ENCODE assay signal across 8 mouse cellular contexts in genomic region chr2:69788974-69789373, GRCm38 (mm10). TPM values are rescaled to one million over a fixed set of nuclear protein-coding genes. Genes with fewer than 3 reads are reported as not detected.
DNase-seq lines count a peak whose midpoint lies in the region; ATAC-seq and TF ChIP-seq lines count a peak whose summit lies in the region.

No protein-coding gene starts in this region.

- no peak for DNase-seq in kidney, adult 2 months
- no peak for DNase-seq in kidney, postnatal 10 days
- DNase-seq in Patski (ENCODE audit: low read depth, low spot score) = no peak
- DNase-seq in hindbrain, embryonic 11.5 days (ENCODE audit: low spot score) = no peak
- no peak for DNase-seq in midbrain, embryonic 11.5 days (ENCODE audit: low spot score, missing footprints)
- DNase-seq in urinary bladder, adult 18-20 months (ENCODE audit: low spot score in 2 of 2) = no peak
- DNase-seq in gastrocnemius, postnatal 10 days = no peak
- DNase-seq in cerebellum, adult 9-11 months = no peak

- CTCF ChIA-PET in Patski (lab: Charles Lee) = interaction anchor here (0.9 to 3.1 kb wide), 3 partner anchors 9 to 12 kb away, joined by 3 to 16 read pairs (median 3); no protein-coding TSS in a partner anchor

- H3K4me2 ChIP-seq in hindbrain, embryonic 11.5 days (replicated peaks; ENCODE audit: low read depth, low read length) = peak overlapping the region; percentile 71
- peak overlapping the region; percentile 87 for H3K4me2 ChIP-seq in midbrain, embryonic 11.5 days

- peak overlapping the region; percentile 41; the same call in 1 of the 2 replicates for H3K27ac ChIP-seq in kidney, adult 2 months (ENCODE audit: insufficient read depth, low read depth, low read length)
- H3K27ac ChIP-seq in hindbrain, embryonic 11.5 days (ENCODE audit: low read depth, low read length) = no peak overlapping the region
- peak overlapping the region; percentile 35; the same call in 1 of the 2 replicates for H3K27ac ChIP-seq in midbrain, embryonic 11.5 days (ENCODE audit: low read depth, low read length)

- H3K4me1 ChIP-seq in kidney, adult 2 months (ENCODE audit: control insufficient read depth, insufficient read depth, low read length) = peaks cover 2% of the 10 kb centered on the region; the same call in 1 of the 2 replicates
- H3K4me1 ChIP-seq in hindbrain, embryonic 11.5 days (replicated peaks; ENCODE audit: control insufficient read depth, insufficient read depth, low read length) = no peaks in the 10 kb centered on the region
- H3K4me1 ChIP-seq in midbrain, embryonic 11.5 days (ENCODE audit: control insufficient read depth, insufficient read depth, low read length) = no peaks in the 10 kb centered on the region

- TF ChIP-seq POLR2A in kidney, adult 2 months (IDR thresholded peaks at IDR 0.05; ENCODE audit: low read depth, low read length) = no peak

- no peak for TF ChIP-seq CTCF in kidney, adult 2 months (conservative IDR thresholded peaks at IDR 0.05; ENCODE audit: insufficient read depth, insufficient read length, low read depth, low read length)
- TF ChIP-seq CTCF in Patski (IDR thresholded peaks at IDR 0.05) = no peak

- H3K27me3 ChIP-seq in kidney, adult 2 months (replicated peaks; ENCODE audit: control insufficient read depth, insufficient read depth, low read length) = no peaks in the 10 kb centered on the region
- H3K27me3 ChIP-seq in Patski = no peaks in the 10 kb centered on the region
- no peaks in the 10 kb centered on the region for H3K27me3 ChIP-seq in hindbrain, embryonic 11.5 days (ENCODE audit: control insufficient read depth, insufficient read depth, low read length)
- no peaks in the 10 kb centered on the region for H3K27me3 ChIP-seq in midbrain, embryonic 11.5 days (ENCODE audit: control insufficient read depth, insufficient read depth, low read length)

- H3K36me3 ChIP-seq in kidney, adult 2 months (ENCODE audit: control insufficient read depth, insufficient read depth, low read length) = peaks cover 3% of the 10 kb centered on the region
- H3K36me3 ChIP-seq in hindbrain, embryonic 11.5 days (ENCODE audit: control insufficient read depth, insufficient read depth, low read length) = 0 out of 2 replicates have a peak, but pooled peaks cover 3% of the 10 kb centered on the region
- H3K36me3 ChIP-seq in midbrain, embryonic 11.5 days (ENCODE audit: control insufficient read depth, insufficient read depth, low read length) = 0 out of 2 replicates have a peak, but pooled peaks cover 2% of the 10 kb centered on the region

- H3K4me3 ChIP-seq in kidney, adult 2 months (ENCODE audit: insufficient read depth, low read depth, low read length) = peak overlapping the region; percentile 87
- peak overlapping the region; percentile 67 for H3K4me3 ChIP-seq in hindbrain, embryonic 11.5 days (ENCODE audit: low read depth, low read length)
- peak overlapping the region; percentile 54 for H3K4me3 ChIP-seq in midbrain, embryonic 11.5 days (ENCODE audit: low read depth, low read length)

- H3K9ac ChIP-seq in hindbrain, embryonic 11.5 days (ENCODE audit: low read depth, low read length) = peak overlapping the region; percentile 78
- H3K9ac ChIP-seq in midbrain, embryonic 11.5 days (ENCODE audit: low read length) = peak overlapping the region; percentile 66

- POLR2A ChIA-PET in Patski (lab: Charles Lee) = interaction anchor here (1.5 kb wide), 1 partner anchor 35 kb away, joined by 3 read pairs; no protein-coding TSS in a partner anchor

- WGBS in kidney, adult 2 months = 17% methylated on average over 9 of the region's 9 CpGs
- WGBS in hindbrain, embryonic 11.5 days = 35% methylated on average over 9 of the region's 9 CpGs
- 32% methylated on average over 9 of the region's 9 CpGs for WGBS in midbrain, embryonic 11.5 days

- no peaks in the 10 kb centered on the region for H3K9me3 ChIP-seq in hindbrain, embryonic 11.5 days (ENCODE audit: control insufficient read depth, low read length)
- no peaks in the 10 kb centered on the region for H3K9me3 ChIP-seq in midbrain, embryonic 11.5 days (ENCODE audit: control insufficient read depth, low read length)

- in situ Hi-C loops in Patski (cut with MboI; ENCODE audit: low pct_unique_long_range_greater_than_20kb) = no loop called here

- peak; percentile 5 for ATAC-seq in Patski
- ATAC-seq in hindbrain, embryonic 11.5 days (ENCODE audit: low FRiP score) = peak; percentile 57
- peak; percentile 38 for ATAC-seq in midbrain, embryonic 11.5 days (ENCODE audit: low FRiP score)

RNA-seq across cellular contexts. Expression of gene Ccdc173, which starts 0.4 kb away (rescaled TPM):
- 0.20 and 0.37 TPM in 2 replicates for polyA plus RNA-seq in kidney, adult 2 months (2012; rRNA removed)
- polyA plus RNA-seq in Patski (2021) = 8.5 TPM
- polyA plus RNA-seq in hindbrain, embryonic 11.5 days (2014; fragmentation: Nextera tagmentation; extraction: Ambion mirVana) = 4.2 and 5.8 TPM in 2 replicates
- polyA plus RNA-seq in midbrain, embryonic 11.5 days (2014; fragmentation: Nextera tagmentation; extraction: Ambion mirVana) = 3.8 and 3.9 TPM in 2 replicates
- total RNA-seq in gastrocnemius, postnatal 10 days (2021) = under 1 TPM; 0.54 to 0.65 TPM

RNA-seq across cellular contexts. Expression of gene Phospho2, which starts 0.4 kb away (rescaled TPM):
- 24.3 and 50.8 TPM in 2 replicates for polyA plus RNA-seq in kidney, adult 2 months (2012; rRNA removed)
- 26.1 TPM for polyA plus RNA-seq in Patski (2021)
- polyA plus RNA-seq in hindbrain, embryonic 11.5 days (2014; fragmentation: Nextera tagmentation; extraction: Ambion mirVana) = 41.5 and 45.1 TPM in 2 replicates
- 44.3 and 49.9 TPM in 2 replicates for polyA plus RNA-seq in midbrain, embryonic 11.5 days (2014; fragmentation: Nextera tagmentation; extraction: Ambion mirVana)
- 1 to 10 TPM; 8.6 to 8.9 TPM for total RNA-seq in gastrocnemius, postnatal 10 days (2021)

RNA-seq across cellular contexts. Expression of gene Klhl23, which starts 32.8 kb away (rescaled TPM):
- 0.57 and 1.1 TPM in 2 replicates for polyA plus RNA-seq in kidney, adult 2 months (2012; rRNA removed)
- 13.0 TPM for polyA plus RNA-seq in Patski (2021)
- polyA plus RNA-seq in hindbrain, embryonic 11.5 days (2014; fragmentation: Nextera tagmentation; extraction: Ambion mirVana) = 29.1 and 39.0 TPM in 2 replicates
- 35.0 and 38.2 TPM in 2 replicates for polyA plus RNA-seq in midbrain, embryonic 11.5 days (2014; fragmentation: Nextera tagmentation; extraction: Ambion mirVana)
- 10 to 100 TPM; 19.8 to 20.9 TPM for total RNA-seq in gastrocnemius, postnatal 10 days (2021)

Comparison
In these comparisons a context has a peak if more than half of its experiments do, and no peak if none do; other contexts are left out.
1. ATAC-seq: peak in every context shown above with its lines; median percentile 57 in hindbrain, embryonic 11.5 days; 38 in midbrain, embryonic 11.5 days; 5 in Patski.